Mouse (Mus musculus) cerebellum, adult 2 months (tissue): ENCODE data around the gene Naa25.

Source experiments
- CTCF ChIP-seq: fragments of 200-500 bp; IDR thresholded peaks from 2 replicates; pipeline ENCODE4 v1.5.1; 2011; ENCODE audit warnings: low read depth, mild to moderate bottlenecking, control low read depth, low read length, moderate library complexity, borderline replicate concordance; ENCODE audit not compliant: insufficient read depth
- POLR2A ChIP-seq: fragments of 200-500 bp; IDR thresholded peaks from 2 replicates; pipeline ENCODE4 v1.6.1; 2011; ENCODE audit warnings: low read length, control low read depth, borderline replicate concordance; ENCODE audit not compliant: insufficient read depth

GRCm38 (mm10) chr5:121455510-121456265, 58.0 kb downstream of the Naa25 start:
- TF ChIP-seq CTCF, result no peak
- TF ChIP-seq POLR2A, result no peak
